Mouse (Mus musculus): ENCODE measurements around the gene Efna1. TPM values are rescaled to one million over a fixed set of nuclear protein-coding genes. Genes with fewer than 3 reads are reported as not detected.
A peak's percentile ranks its signal among the peaks of the same experiment; 100 is the strongest.

Efna1 gene
- polyA plus RNA-seq, 2 experiments = 42.2 to 52.2 TPM

GRCm38 (mm10) chr3:89305551-89306325, 24.8 kb upstream of the Efna1 start:
- DNase-seq (ENCODE audit: low spot score) (no peak), ATAC-seq (ENCODE audit: low FRiP score, low read depth) (peak; percentile 31)
- no peaks in the 10 kb centered on the region for H3K9me3 ChIP-seq (ENCODE audit: control insufficient read depth, low read length)
- peaks cover 5% of the 10 kb centered on the region; the same call in 1 of the 2 replicates for H3K4me1 ChIP-seq (ENCODE audit: control insufficient read depth, insufficient read depth, low read length)
- WGBS = 49% methylated on average over 8 of the region's 8 CpGs
- no peaks in the 10 kb centered on the region for H3K27me3 ChIP-seq (ENCODE audit: control insufficient read depth, insufficient read depth, low read length)
- no peak for TF ChIP-seq POLR2A (IDR thresholded peaks at IDR 0.05; ENCODE audit: borderline replicate concordance, extremely low read depth, insufficient read depth, insufficient read length)
- H3K4me2 ChIP-seq (replicated peaks; ENCODE audit: low read depth, low read length, severe bottlenecking) = no peak overlapping the region
- no peaks in the 10 kb centered on the region for H3K36me3 ChIP-seq (ENCODE audit: control insufficient read depth, insufficient read depth, low read length)
- H3K9ac ChIP-seq (ENCODE audit: low read depth, low read length, severe bottlenecking) = 0 out of 2 replicates have a peak overlapping the region, but pooled peaks have one; percentile 4
- H3K27ac ChIP-seq (replicated peaks; ENCODE audit: low read depth, low read length) = peak overlapping the region; percentile 15; the same call in 1 of the 2 replicates
- no peak overlapping the region for H3K4me3 ChIP-seq (replicated peaks; ENCODE audit: low read length)

GRCm38 (mm10) chr3:89305105-89305504, 24.2 kb upstream of the Efna1 start:
- 67% methylated on average over 4 of the region's 4 CpGs for WGBS
- Histone ChIP-seq H3K9ac (ENCODE audit: low read depth, low read length, severe bottlenecking) (0 out of 2 replicates have a peak overlapping the region, but pooled peaks have one; percentile 4), H3K36me3 (ENCODE audit: control insufficient read depth, insufficient read depth, low read length) (no peaks in the 10 kb centered on the region), H3K4me2 (replicated peaks; ENCODE audit: low read depth, low read length, severe bottlenecking) (no peak overlapping the region), H3K9me3 (ENCODE audit: control insufficient read depth, low read length) (no peaks in the 10 kb centered on the region), H3K27ac (replicated peaks; ENCODE audit: low read depth, low read length) (no peak overlapping the region), H3K4me3 (replicated peaks; ENCODE audit: low read length) (no peak overlapping the region), H3K27me3 (ENCODE audit: control insufficient read depth, insufficient read depth, low read length) (no peaks in the 10 kb centered on the region), H3K4me1 (ENCODE audit: control insufficient read depth, insufficient read depth, low read length) (peaks cover 5% of the 10 kb centered on the region; the same call in 1 of the 2 replicates)
- no peak for TF ChIP-seq POLR2A (IDR thresholded peaks at IDR 0.05; ENCODE audit: borderline replicate concordance, extremely low read depth, insufficient read depth, insufficient read length)
- DNase-seq (ENCODE audit: low spot score) (no peak), ATAC-seq (ENCODE audit: low FRiP score, low read depth) (no peak)

- peaks cover 5% of the 10 kb centered on the region; the same call in 1 of the 2 replicates for H3K4me1 ChIP-seq (ENCODE audit: control insufficient read depth, insufficient read depth, low read length)
- DNase-seq (ENCODE audit: low spot score) (no peak), ATAC-seq (ENCODE audit: low FRiP score, low read depth) (no peak)
- H3K4me2 ChIP-seq (replicated peaks; ENCODE audit: low read depth, low read length, severe bottlenecking) = no peak overlapping the region
- H3K9me3 ChIP-seq (ENCODE audit: control insufficient read depth, low read length) = no peaks in the 10 kb centered on the region
- H3K27ac ChIP-seq (replicated peaks; ENCODE audit: low read depth, low read length) = no peak overlapping the region
- no peak overlapping the region for H3K4me3 ChIP-seq (replicated peaks; ENCODE audit: low read length)
- no peak overlapping the region for H3K9ac ChIP-seq (ENCODE audit: low read depth, low read length, severe bottlenecking)
- H3K36me3 ChIP-seq (ENCODE audit: control insufficient read depth, insufficient read depth, low read length) = no peaks in the 10 kb centered on the region
- TF ChIP-seq POLR2A (IDR thresholded peaks at IDR 0.05; ENCODE audit: borderline replicate concordance, extremely low read depth, insufficient read depth, insufficient read length) = no peak
- WGBS = 56% methylated on average over 6 of the region's 6 CpGs
- H3K27me3 ChIP-seq (ENCODE audit: control insufficient read depth, insufficient read depth, low read length) = no peaks in the 10 kb centered on the region
These were observed 23.5 kb upstream of the Efna1 start for GRCm38 (mm10) chr3:89304440-89304839.

DNA sequence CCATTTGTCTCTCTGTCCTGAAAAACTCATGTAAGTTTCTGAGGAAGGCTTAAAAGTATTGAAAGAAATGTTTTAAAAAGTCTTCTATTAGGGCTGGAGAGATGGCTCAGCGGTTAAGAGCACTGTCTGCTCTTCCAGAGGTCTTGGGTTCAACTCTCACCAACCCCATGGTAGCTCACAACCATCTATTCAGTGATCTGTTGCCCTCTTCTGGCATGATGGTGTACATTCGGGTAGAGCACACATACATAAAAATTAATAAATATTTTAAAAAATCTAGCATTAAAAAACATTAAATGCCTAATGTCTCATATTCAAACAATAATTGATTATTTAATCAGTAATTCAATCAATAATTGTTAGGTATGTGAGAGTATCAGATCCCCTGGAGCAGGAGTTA, 19.6 kb upstream of the Efna1 start:
- H3K27ac ChIP-seq (replicated peaks; ENCODE audit: low read depth, low read length) = no peak overlapping the region
- H3K36me3 ChIP-seq (ENCODE audit: control insufficient read depth, insufficient read depth, low read length) = no peaks in the 10 kb centered on the region
- H3K4me2 ChIP-seq (replicated peaks; ENCODE audit: low read depth, low read length, severe bottlenecking) = no peak overlapping the region
- no peaks in the 10 kb centered on the region for H3K9me3 ChIP-seq (ENCODE audit: control insufficient read depth, low read length)
- DNase-seq (ENCODE audit: low spot score) = no peak
- no peaks in the 10 kb centered on the region for H3K4me1 ChIP-seq (ENCODE audit: control insufficient read depth, insufficient read depth, low read length)
- H3K4me3 ChIP-seq (replicated peaks; ENCODE audit: low read length) = no peak overlapping the region
- H3K9ac ChIP-seq (ENCODE audit: low read depth, low read length, severe bottlenecking) = no peak overlapping the region
- ATAC-seq (ENCODE audit: low FRiP score, low read depth) = no peak
- TF ChIP-seq POLR2A (IDR thresholded peaks at IDR 0.05; ENCODE audit: borderline replicate concordance, extremely low read depth, insufficient read depth, insufficient read length) = no peak
- no peaks in the 10 kb centered on the region for H3K27me3 ChIP-seq (ENCODE audit: control insufficient read depth, insufficient read depth, low read length)
- WGBS = 70% methylated on average over 2 of the region's 2 CpGs

DNA sequence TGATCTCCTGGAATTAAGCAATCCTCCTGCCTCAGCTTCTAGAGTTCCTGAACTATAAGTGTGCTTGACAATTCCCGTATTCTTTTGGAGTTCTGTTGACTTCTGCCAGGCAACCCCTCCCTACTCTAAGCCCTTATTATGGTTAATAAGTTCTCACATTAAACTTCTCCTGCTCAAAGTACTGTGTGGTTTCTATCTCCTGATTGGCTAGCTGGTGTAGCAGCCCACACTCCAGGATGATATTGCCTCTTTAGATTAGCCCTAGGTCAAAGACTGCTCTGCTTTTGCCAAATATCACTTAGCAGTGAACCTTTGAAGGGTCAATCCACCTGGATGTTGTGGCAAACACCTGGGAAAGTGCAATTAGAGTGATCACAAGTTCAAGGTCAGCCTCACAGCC, 19.1 kb upstream of the Efna1 start:
- H3K36me3 ChIP-seq (ENCODE audit: control insufficient read depth, insufficient read depth, low read length) = no peaks in the 10 kb centered on the region
- peak overlapping the region; percentile 43 for H3K4me2 ChIP-seq (replicated peaks; ENCODE audit: low read depth, low read length, severe bottlenecking)
- DNase-seq (ENCODE audit: low spot score) (no peak), ATAC-seq (ENCODE audit: low FRiP score, low read depth) (no peak)
- H3K4me1 ChIP-seq (ENCODE audit: control insufficient read depth, insufficient read depth, low read length) = no peaks in the 10 kb centered on the region
- H3K27ac ChIP-seq (replicated peaks; ENCODE audit: low read depth, low read length) = no peak overlapping the region
- H3K27me3 ChIP-seq (ENCODE audit: control insufficient read depth, insufficient read depth, low read length) = no peaks in the 10 kb centered on the region
- WGBS = 43% methylated on average over 1 of the region's 1 CpGs
- TF ChIP-seq POLR2A (IDR thresholded peaks at IDR 0.05; ENCODE audit: borderline replicate concordance, extremely low read depth, insufficient read depth, insufficient read length) = no peak
- H3K4me3 ChIP-seq (replicated peaks; ENCODE audit: low read length) = peak overlapping the region; percentile 13; the same call in 1 of the 2 replicates
- H3K9me3 ChIP-seq (ENCODE audit: control insufficient read depth, low read length) = no peaks in the 10 kb centered on the region
- H3K9ac ChIP-seq (ENCODE audit: low read depth, low read length, severe bottlenecking) = peak overlapping the region; percentile 43; the same call in 1 of the 2 replicates
